Mouse (Mus musculus) embryonic facial prominence, embryonic 14.5 days (tissue): Measurements from ENCODE around the gene Inpp4b. TPM values are rescaled to one million over a fixed set of nuclear protein-coding genes. Genes with fewer than 3 reads are reported as not detected.

Experiments
- ATAC-seq: fragments of 200-750 bp; cut with Nextera tagmentation; 2 replicates; pipeline ENCODE4 v1.8.0; 2017; ENCODE audit warnings: low read depth, moderate number of reproducible peaks, moderate TSS enrichment
- DNase-seq: peaks from one replicate; pipeline ENCODE4 v3.0.0-alpha.2; 2015; ENCODE audit warnings: low spot score
- H3K27ac ChIP-seq: fragments of 300-500 bp; sonication (generic); replicated peaks from 2 replicates; pipeline ENCODE4 v1.5.1; 2014; ENCODE audit warnings: low read depth, mild to moderate bottlenecking, low read length, moderate library complexity
- H3K27me3 ChIP-seq: fragments of 300-500 bp; sonication (generic); replicated peaks from 2 replicates; pipeline ENCODE4 v1.6.1; 2014; ENCODE audit warnings: low read length; ENCODE audit not compliant: control insufficient read depth, insufficient read depth
- H3K36me3 ChIP-seq: fragments of 300-500 bp; sonication (generic); 2 replicates; pipeline ENCODE4 v1.6.1; 2014; ENCODE audit warnings: low read length, mixed read lengths; ENCODE audit not compliant: control insufficient read depth, insufficient read depth
- H3K4me1 ChIP-seq: fragments of 300-500 bp; sonication (generic); 2 replicates; pipeline ENCODE4 v1.6.1; 2014; ENCODE audit warnings: antibody characterized with exemption, low read length; ENCODE audit not compliant: control insufficient read depth, insufficient read depth
- H3K4me2 ChIP-seq: fragments of 300-500 bp; sonication (generic); 2 replicates; pipeline ENCODE4 v1.6.1; 2014; ENCODE audit warnings: low read depth, mild to moderate bottlenecking, low read length, moderate library complexity, mixed read lengths
- H3K4me3 ChIP-seq: fragments of 300-500 bp; sonication (generic); 2 replicates; pipeline ENCODE4 v1.5.1; 2014; ENCODE audit warnings: low read depth, mild to moderate bottlenecking, low read length
- H3K9ac ChIP-seq: fragments of 300-500 bp; sonication (generic); 2 replicates; pipeline ENCODE4 v1.6.1; 2014; ENCODE audit warnings: low read depth, mild to moderate bottlenecking, low read length, moderate library complexity, mixed read lengths
- H3K9me3 ChIP-seq: fragments of 300-500 bp; sonication (generic); 2 replicates; pipeline ENCODE4 v1.6.1; 2016; ENCODE audit warnings: low read length; ENCODE audit not compliant: control insufficient read depth
- WGBS: fragments of 180-500 bp; shearing (Covaris S2); extraction: QIAGEN DNeasy Blood & Tissue Kit; methylation state at CpG from one replicate; pipeline ENCODE4 v1.1.7; 2014; 5-methylcytosine and 5-hydroxymethylcytosine counted together
- polyA plus RNA-seq: library from polyadenylated mRNA; unstranded; fragments of >200 nt; fragmentation: Nextera tagmentation; extraction: Ambion mirVana; gene quantifications from 2 replicates; pipeline ENCODE4 v1.2.1, GENCODE M21; 2014

Inpp4b gene
- polyA plus RNA-seq, 1 experiment from 2014 or later, result 14.9 TPM

- no peak overlapping the region for H3K27ac ChIP-seq
- DNase-seq (no peak), ATAC-seq (no peak)
- no peaks in the 10 kb centered on the region for H3K36me3 ChIP-seq
- H3K4me1 ChIP-seq, result peaks cover 13% of the 10 kb centered on the region
- no peaks in the 10 kb centered on the region for H3K27me3 ChIP-seq
- H3K9ac ChIP-seq, result no peak overlapping the region
- H3K4me3 ChIP-seq, result no peak overlapping the region
- 72% methylated on average over 4 of the region's 4 CpGs for WGBS
- H3K9me3 ChIP-seq, result no peaks in the 10 kb centered on the region
- H3K4me2 ChIP-seq, result no peak overlapping the region
Measured at GRCm38 (mm10) chr8:81774010-81774409, 431.7 kb downstream of the Inpp4b start.

- Histone ChIP-seq H3K4me3 (no peak overlapping the region), H3K4me2 (no peak overlapping the region), H3K4me1 (peaks cover 9% of the 10 kb centered on the region), H3K36me3 (no peaks in the 10 kb centered on the region), H3K9ac (no peak overlapping the region), H3K27me3 (no peaks in the 10 kb centered on the region), H3K27ac (no peak overlapping the region), H3K9me3 (no peaks in the 10 kb centered on the region)
- ATAC-seq (no peak), DNase-seq (no peak)
- WGBS, result 72% methylated on average over 1 of the region's 1 CpGs
Measured at GRCm38 (mm10) chr8:81774454-81774853, 432.1 kb downstream of the Inpp4b start.

GRCm38 (mm10) chr8:81776516-81777237 lies 434.3 kb downstream of the Inpp4b start:
- 22% methylated on average over 4 of the region's 4 CpGs for WGBS
- H3K27ac ChIP-seq, result peak overlapping the region; percentile 31
- ATAC-seq, result peak; percentile 78

GRCm38 (mm10) chr8:81777704-81778103 lies 435.3 kb downstream of the Inpp4b start:
- 83% methylated on average over 1 of the region's 1 CpGs for WGBS
- ATAC-seq (no peak), DNase-seq (no peak)
- peaks cover 4% of the 10 kb centered on the region; the same call in 1 of the 2 replicates for H3K4me1 ChIP-seq
- H3K36me3 ChIP-seq, result no peaks in the 10 kb centered on the region
- no peaks in the 10 kb centered on the region for H3K9me3 ChIP-seq
- H3K4me2 ChIP-seq, result no peak overlapping the region
- H3K4me3 ChIP-seq, result no peak overlapping the region
- no peak overlapping the region for H3K9ac ChIP-seq
- H3K27ac ChIP-seq, result no peak overlapping the region
- H3K27me3 ChIP-seq, result no peaks in the 10 kb centered on the region

More at GRCm38 (mm10) chr8:81776516-81777237, 434.3 kb downstream of the Inpp4b start:
- H3K4me2 ChIP-seq, result no peak overlapping the region
- H3K4me1 ChIP-seq, result peaks cover 4% of the 10 kb centered on the region; the same call in 1 of the 2 replicates
- H3K27me3 ChIP-seq, result no peaks in the 10 kb centered on the region
- peak; percentile 86 for DNase-seq
- no peaks in the 10 kb centered on the region for H3K36me3 ChIP-seq
- H3K9me3 ChIP-seq, result no peaks in the 10 kb centered on the region
- no peak overlapping the region for H3K9ac ChIP-seq
- H3K4me3 ChIP-seq, result no peak overlapping the region

GRCm38 (mm10) chr8:81779440-81779839 lies 437.1 kb downstream of the Inpp4b start:
- H3K36me3 ChIP-seq, result no peaks in the 10 kb centered on the region
- 84% methylated on average over 5 of the region's 5 CpGs for WGBS
- ATAC-seq, result no peak

GRCm38 (mm10) chr8:81780166-81780565 lies 437.8 kb downstream of the Inpp4b start:
- Histone ChIP-seq H3K36me3 (no peaks in the 10 kb centered on the region), H3K27ac (no peak overlapping the region), H3K4me1 (peaks cover 4% of the 10 kb centered on the region; the same call in 1 of the 2 replicates), H3K27me3 (no peaks in the 10 kb centered on the region), H3K4me3 (no peak overlapping the region), H3K9ac (no peak overlapping the region), H3K4me2 (no peak overlapping the region), H3K9me3 (no peaks in the 10 kb centered on the region)
- no peak for DNase-seq
- 88% methylated on average over 6 of the region's 6 CpGs for WGBS
- ATAC-seq, result no peak

More at GRCm38 (mm10) chr8:81779440-81779839, 437.1 kb downstream of the Inpp4b start:
- Histone ChIP-seq H3K27me3 (no peaks in the 10 kb centered on the region), H3K4me1 (peaks cover 4% of the 10 kb centered on the region; the same call in 1 of the 2 replicates), H3K9ac (no peak overlapping the region), H3K4me2 (no peak overlapping the region), H3K4me3 (no peak overlapping the region), H3K9me3 (no peaks in the 10 kb centered on the region), H3K27ac (no peak overlapping the region)
- no peak for DNase-seq

- H3K4me3 ChIP-seq, result no peak overlapping the region
- H3K36me3 ChIP-seq, result no peaks in the 10 kb centered on the region
- H3K9me3 ChIP-seq, result no peaks in the 10 kb centered on the region
- 93% methylated on average over 2 of the region's 2 CpGs for WGBS
- peaks cover 4% of the 10 kb centered on the region; the same call in 1 of the 2 replicates for H3K4me1 ChIP-seq
- no peak overlapping the region for H3K27ac ChIP-seq
- H3K9ac ChIP-seq, result no peak overlapping the region
- no peak overlapping the region for H3K4me2 ChIP-seq
- ATAC-seq, result no peak
- H3K27me3 ChIP-seq, result no peaks in the 10 kb centered on the region
- no peak for DNase-seq
Measured at GRCm38 (mm10) chr8:81780921-81781675, 438.7 kb downstream of the Inpp4b start.

GRCm38 (mm10) chr8:81782781-81783180 lies 440.4 kb downstream of the Inpp4b start:
- Histone ChIP-seq H3K27ac (no peak overlapping the region), H3K36me3 (no peaks in the 10 kb centered on the region), H3K4me1 (no peaks in the 10 kb centered on the region), H3K4me2 (no peak overlapping the region), H3K4me3 (no peak overlapping the region), H3K9ac (no peak overlapping the region), H3K9me3 (no peaks in the 10 kb centered on the region), H3K27me3 (no peaks in the 10 kb centered on the region)
- no peak for ATAC-seq
- WGBS, result 91% methylated on average over 4 of the region's 4 CpGs
- no peak for DNase-seq
